Comparison of ENCODE assay signal across 29 mouse cellular contexts in the genomic region with DNA sequence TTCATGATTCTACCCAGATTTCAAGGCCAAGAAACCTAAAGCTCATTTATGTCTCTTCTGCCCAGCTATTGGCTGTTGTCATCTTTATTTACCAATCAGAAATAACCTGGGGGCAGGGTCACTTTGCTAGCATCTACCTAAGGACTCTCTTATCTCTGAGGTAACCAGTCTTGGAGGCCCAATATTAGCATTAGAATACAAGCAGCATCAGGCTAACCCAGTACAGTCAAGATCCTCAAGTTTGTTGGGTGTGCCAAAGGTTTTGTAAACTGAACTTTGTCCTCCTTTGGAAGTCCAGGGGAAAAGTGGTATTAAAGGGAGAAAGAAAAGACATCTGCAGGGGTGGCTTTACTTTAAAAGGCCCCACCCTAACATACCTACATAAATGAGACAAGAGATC. TPM values are rescaled to one million over a fixed set of nuclear protein-coding genes. Genes with fewer than 3 reads are reported as not detected.
DNase-seq lines count a peak whose midpoint lies in the region; ATAC-seq lines count a peak whose summit lies in the region.
"Had no signal": no experiment of that assay in that cellular context is flagged by ENCODE, and none has a peak within 500 bp of the region (broad histone marks: within the 10 kb centered on the region; RNA-seq: fewer than 3 reads in every experiment).

No protein-coding gene starts in this region.

- no peak overlapping the region for H3K4me3 ChIP-seq in intestine, embryonic 16.5 days (ENCODE audit: low read length)
- H3K4me3 ChIP-seq in stomach, embryonic 15.5 days (replicated peaks) = no peak overlapping the region
- H3K4me3 ChIP-seq: embryonic facial prominence, embryonic 10.5 days; embryonic facial prominence, embryonic 13.5 days; forebrain, embryonic 10.5 days; gastrocnemius, adult 2 months; hindbrain, embryonic 12.5 days; hindbrain, embryonic 15.5 days had no signal

- no peak overlapping the region for H3K9ac ChIP-seq in intestine, embryonic 16.5 days (ENCODE audit: low read depth, low read length)
- H3K9ac ChIP-seq in stomach, embryonic 15.5 days = no peak overlapping the region
- H3K9ac ChIP-seq: embryonic facial prominence, embryonic 13.5 days; forebrain, postnatal 0 days; hindbrain, embryonic 12.5 days; hindbrain, embryonic 15.5 days had no signal

- H3K4me2 ChIP-seq in intestine, embryonic 16.5 days (ENCODE audit: low read depth, low read length) = no peak overlapping the region
- H3K4me2 ChIP-seq in stomach, embryonic 15.5 days = no peak overlapping the region
- H3K4me2 ChIP-seq: embryonic facial prominence, embryonic 13.5 days; heart, embryonic 11.5 days; hindbrain, embryonic 12.5 days; hindbrain, embryonic 15.5 days had no signal

- H3K4me1 ChIP-seq in intestine, embryonic 16.5 days (ENCODE audit: control insufficient read depth, insufficient read depth, low read length) = no peaks in the 10 kb centered on the region; the same call in 1 of the 2 replicates
- no peaks in the 10 kb centered on the region; the same call in 1 of the 2 replicates for H3K4me1 ChIP-seq in stomach, embryonic 15.5 days
- H3K4me1 ChIP-seq: hindbrain, embryonic 15.5 days had no signal

- no peaks in the 10 kb centered on the region for H3K9me3 ChIP-seq in intestine, embryonic 16.5 days (ENCODE audit: control insufficient read depth, low read length)
- H3K9me3 ChIP-seq in stomach, embryonic 15.5 days = no peaks in the 10 kb centered on the region
- H3K9me3 ChIP-seq: embryonic facial prominence, embryonic 10.5 days; embryonic facial prominence, embryonic 13.5 days; forebrain, embryonic 10.5 days; hindbrain, embryonic 12.5 days; hindbrain, embryonic 15.5 days had no signal

- peak; percentile 83 for ATAC-seq in intestine, embryonic 16.5 days
- ATAC-seq in stomach, embryonic 15.5 days (ENCODE audit: insufficient read depth, low FRiP score, low read depth) = peak; percentile 65; the same call in 1 of the 2 replicates
- ATAC-seq in erythroblast, adult 5-6 weeks (replicated peaks; ENCODE audit: low FRiP score, poor library complexity, severe bottlenecking) = no peak
- ATAC-seq: activated CD4-positive, CD25-positive, alpha-beta regulatory T cell, adult 4 months; forebrain, embryonic 14.5 days; forebrain, postnatal 0 days had no signal

- DNase-seq in R1 (ENCODE audit: low read depth, low spot score) = peak; percentile 13
- DNase-seq in layer of hippocampus, adult 18-20 months (ENCODE audit: low spot score in 2 of 2) = no peak
- no peak for DNase-seq in right cerebral cortex, postnatal 10 days (ENCODE audit: low spot score in 2 of 2)
- DNase-seq in thymus, postnatal 10 days (ENCODE audit: low spot score in 2 of 2) = no peak
- DNase-seq: adrenal gland, adult 8-10 months; adrenal gland, postnatal 25 days; B cell, adult 2 months; cerebellum, adult 11-12 months; cerebellum, adult 8-10 months; cerebellum, postnatal 10 days; cerebellum, postnatal 36 days; embryo, embryonic 11 days; forebrain, postnatal 0 days; gastrocnemius, adult 2 months; gastrocnemius, postnatal 14 days; heart, adult 11 months had no signal

- no peak overlapping the region; the same call in 1 of the 2 replicates for H3K27ac ChIP-seq in intestine, embryonic 16.5 days (ENCODE audit: low read length)
- no peak overlapping the region for H3K27ac ChIP-seq in stomach, embryonic 15.5 days
- H3K27ac ChIP-seq: embryonic facial prominence, embryonic 10.5 days; embryonic facial prominence, embryonic 13.5 days; forebrain, embryonic 10.5 days; gastrocnemius, adult 2 months; hindbrain, embryonic 12.5 days; hindbrain, embryonic 15.5 days had no signal

- no peaks in the 10 kb centered on the region for H3K36me3 ChIP-seq in intestine, embryonic 16.5 days (ENCODE audit: control insufficient read depth, insufficient read depth, low read length)
- H3K36me3 ChIP-seq in stomach, embryonic 15.5 days = no peaks in the 10 kb centered on the region
- H3K36me3 ChIP-seq: embryonic facial prominence, embryonic 10.5 days; embryonic facial prominence, embryonic 13.5 days; forebrain, embryonic 10.5 days; hindbrain, embryonic 12.5 days; hindbrain, embryonic 15.5 days had no signal

- H3K27me3 ChIP-seq in intestine, embryonic 16.5 days (replicated peaks; ENCODE audit: control insufficient read depth, insufficient read depth, low read length) = no peaks in the 10 kb centered on the region
- H3K27me3 ChIP-seq in stomach, embryonic 15.5 days (replicated peaks) = no peaks in the 10 kb centered on the region
- H3K27me3 ChIP-seq: CH12.LX; embryonic facial prominence, embryonic 13.5 days; hindbrain, embryonic 12.5 days; hindbrain, embryonic 15.5 days had no signal

RNA-seq across cellular contexts. Expression of a gene that starts 17.8 kb away (rescaled TPM):
- polyA plus RNA-seq in intestine, embryonic 16.5 days (2015; fragmentation: Nextera tagmentation; extraction: Ambion mirVana) = 11.4 and 14.6 TPM in 2 replicates
- 20.2 and 24.1 TPM in 2 replicates for polyA plus RNA-seq in stomach, embryonic 15.5 days (2015; fragmentation: Nextera tagmentation; extraction: Ambion mirVana)
- not detected in 2 replicates for total RNA-seq in erythroblast, adult 5-6 weeks (2015; ENCODE audit: low replicate concordance)
- not detected in 2 replicates for total RNA-seq in erythroblast, adult 5-6 weeks (2017; ENCODE audit: low replicate concordance)
- total RNA-seq in layer of hippocampus, adult 18-20 months (2021) = 10 to 100 TPM; 17.2 to 20.5 TPM
- total RNA-seq: CH12.LX, MEL had no signal
- polyA plus RNA-seq: activated CD4-positive, CD25-positive, alpha-beta regulatory T cell, adult 4 months had no signal

Comparison
In these comparisons a context has a peak if more than half of its experiments do, and no peak if none do; other contexts are left out.
1. RNA of a gene that starts 17.8 kb away (total RNA-seq): 17.2 to 20.5 TPM in layer of hippocampus, adult 18-20 months; not detected in erythroblast, adult 5-6 weeks; every median in the first group is over 10 times any median in the second.